Mouse (Mus musculus) CH12.LX (cell line): ENCODE results near the gene Plxnb3.

Experiments
- CTCF ChIP-seq, 2 experiments: IDR thresholded peaks in 1 of 2; conservative IDR thresholded peaks in 1 of 2; 2 replicates each; pipeline ENCODE4 v1.5.1; 2011 to 2012; ENCODE audit warnings: low read depth in 2 of 2, low read length in 2 of 2, improper control_type of control experiment in 1 of 2, inconsistent platforms in 1 of 2, mild to moderate bottlenecking in 1 of 2, moderate library complexity in 1 of 2
- MXI1 ChIP-seq: IDR thresholded peaks from 2 replicates; pipeline ENCODE4 v1.6.1; 2011; ENCODE audit warnings: mild to moderate bottlenecking, low read depth, low read length, improper control_type of control experiment
- NELFE ChIP-seq: IDR thresholded peaks from 2 replicates; pipeline ENCODE4 v1.6.1; 2011; ENCODE audit warnings: low read depth, low read length, improper control_type of control experiment
- POLR2AphosphoS2 ChIP-seq: IDR thresholded peaks from 2 replicates; pipeline ENCODE4 v1.6.1; 2011; ENCODE audit warnings: low read depth, low read length, improper control_type of control experiment
- UBTF ChIP-seq: IDR thresholded peaks from 2 replicates; pipeline ENCODE4 v1.6.1; 2012; ENCODE audit warnings: low read depth, mild to moderate bottlenecking, inconsistent platforms, low read length, improper control_type of control experiment, moderate library complexity
- USF2 ChIP-seq: conservative IDR thresholded peaks from 2 replicates; pipeline ENCODE4 v1.6.1; 2011; ENCODE audit warnings: low read depth, low read length, improper control_type of control experiment

GRCm38 (mm10) chrX:73718271-73718670, 38.6 kb upstream of the Plxnb3 start:
- TF ChIP-seq CTCF (conservative IDR thresholded peaks at IDR 0.05 in 1 of 2, IDR thresholded peaks at IDR 0.05 in 1 of 2; ENCODE audit: low read depth in 2 of 2, low read length in 2 of 2) = no peak
- TF ChIP-seq USF2 = no peak
- no peak for TF ChIP-seq NELFE
- no peak for TF ChIP-seq POLR2AphosphoS2
- no peak for TF ChIP-seq UBTF
- no peak for TF ChIP-seq MXI1
